Mouse (Mus musculus) testis, postnatal 10 days (tissue): ENCODE results near the gene Shisa5.

Experiments used
- DNase-seq: peaks from one replicate; pipeline ENCODE4 v3.0.0; 2021; ENCODE audit warnings: low spot score

Shisa5 gene

DNA sequence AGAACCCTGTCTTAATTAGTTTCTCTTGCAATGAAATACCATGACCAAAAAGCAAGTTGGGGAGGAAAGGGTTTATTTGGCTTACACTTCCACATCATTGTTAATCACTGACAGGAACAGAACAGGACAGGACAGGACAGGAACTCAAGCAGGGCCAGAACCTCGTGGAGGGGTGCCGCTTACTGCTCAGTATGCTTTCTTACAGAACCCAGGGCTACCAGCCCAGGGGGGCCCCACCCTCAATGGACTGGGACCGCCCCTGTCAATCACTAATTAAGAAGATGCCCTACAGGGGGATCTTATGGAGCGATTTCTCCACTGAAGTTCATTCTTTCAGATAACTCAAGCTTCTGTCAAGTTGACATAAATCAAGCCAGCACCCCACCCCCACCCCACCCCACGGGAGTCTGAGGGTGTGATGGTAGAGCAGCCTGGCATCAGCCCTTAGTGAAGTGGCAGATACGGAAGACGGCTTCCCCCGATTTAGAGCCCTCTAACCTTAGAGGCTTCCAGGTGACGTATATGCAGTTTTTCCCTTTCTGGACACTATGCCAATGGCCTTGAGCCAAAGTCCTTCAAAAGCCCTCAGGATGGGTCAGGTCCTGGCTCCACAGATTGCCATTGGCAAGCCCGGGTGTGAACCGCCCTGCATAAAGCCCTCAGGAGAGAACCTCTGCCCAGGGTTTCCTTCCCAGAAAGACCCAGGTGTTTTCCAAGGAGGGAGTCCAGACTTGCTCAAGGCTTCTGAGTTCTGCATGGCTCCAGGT, 55.6 kb downstream of the Shisa5 start:
- DNase-seq = no peak

DNA sequence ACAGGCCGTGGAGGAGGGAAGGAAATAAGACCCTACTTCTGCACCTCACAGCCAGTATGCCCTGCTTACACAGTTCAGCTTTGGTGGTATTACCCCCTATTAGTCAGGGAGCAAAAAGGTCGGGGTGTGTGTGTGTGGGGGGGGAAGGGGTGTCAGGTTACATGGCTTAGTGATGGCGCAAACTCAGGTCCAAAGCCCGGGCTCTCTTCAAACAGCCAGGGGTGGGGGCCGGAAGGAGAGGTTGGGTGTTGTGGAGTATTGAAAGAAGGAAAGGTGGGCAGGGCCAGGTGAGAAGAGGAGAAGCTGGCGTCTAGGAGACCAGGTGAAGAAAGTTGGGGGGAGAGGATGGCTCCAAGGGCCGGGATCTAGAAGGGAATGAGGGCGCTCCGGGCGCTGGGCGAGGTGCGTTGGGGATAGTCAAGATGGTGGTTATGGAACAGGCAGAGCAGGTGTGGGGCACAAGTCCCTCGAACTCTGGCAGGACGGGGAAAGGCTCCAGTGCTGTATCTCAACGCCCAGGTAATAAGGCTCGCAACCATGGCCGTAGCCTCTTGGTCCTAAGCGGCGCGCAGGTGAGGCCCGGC, 56.3 kb downstream of the Shisa5 start:
- DNase-seq = no peak

DNA sequence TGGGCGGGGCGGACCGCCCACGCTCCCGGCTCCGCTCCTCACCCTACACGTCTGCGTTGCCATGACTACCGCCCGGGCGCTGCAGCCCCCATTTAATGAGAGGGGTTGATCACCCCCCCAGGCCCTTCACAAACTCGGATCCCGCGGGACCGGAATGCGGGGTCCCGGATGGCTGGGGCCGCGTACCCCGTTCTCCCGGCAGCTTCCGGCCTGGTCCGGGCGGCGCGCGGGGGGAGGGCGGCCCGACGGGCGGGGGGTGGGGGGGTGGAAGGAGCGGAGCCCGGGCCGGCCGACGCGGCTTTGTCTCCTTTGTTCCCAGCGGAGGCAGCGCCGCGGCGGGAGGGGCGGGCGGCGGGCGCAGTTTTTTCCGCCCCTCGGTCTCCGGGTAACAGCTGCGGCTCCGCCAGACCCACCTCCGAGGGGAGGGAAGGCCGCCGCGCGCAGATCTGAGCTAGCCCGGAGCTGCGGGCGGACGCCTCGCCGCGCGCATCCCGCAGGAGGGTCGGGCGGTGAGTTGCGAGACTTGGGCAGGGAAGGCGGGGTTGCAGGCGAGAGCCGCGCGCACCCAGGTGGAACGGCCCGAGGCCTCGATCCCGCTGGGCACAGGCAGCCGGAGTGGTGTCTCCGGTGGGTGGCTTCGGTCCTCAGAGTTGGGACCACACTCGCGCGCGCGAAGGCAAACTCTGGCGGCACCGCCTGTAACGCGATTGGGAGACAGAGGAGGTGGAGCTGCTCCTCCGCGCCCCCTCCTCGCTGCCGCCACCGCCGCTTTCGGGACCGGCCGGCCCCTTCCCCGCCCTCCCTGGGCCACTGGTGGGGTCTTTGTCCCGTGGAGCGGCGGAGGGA, 57.0 kb downstream of the Shisa5 start, which contains the start of gene Plxnb1:
TSS of gene Plxnb1 (plus strand) at position 253 of the 846 bp plus-strand sequence.
- DNase-seq = peak; percentile 79

DNA sequence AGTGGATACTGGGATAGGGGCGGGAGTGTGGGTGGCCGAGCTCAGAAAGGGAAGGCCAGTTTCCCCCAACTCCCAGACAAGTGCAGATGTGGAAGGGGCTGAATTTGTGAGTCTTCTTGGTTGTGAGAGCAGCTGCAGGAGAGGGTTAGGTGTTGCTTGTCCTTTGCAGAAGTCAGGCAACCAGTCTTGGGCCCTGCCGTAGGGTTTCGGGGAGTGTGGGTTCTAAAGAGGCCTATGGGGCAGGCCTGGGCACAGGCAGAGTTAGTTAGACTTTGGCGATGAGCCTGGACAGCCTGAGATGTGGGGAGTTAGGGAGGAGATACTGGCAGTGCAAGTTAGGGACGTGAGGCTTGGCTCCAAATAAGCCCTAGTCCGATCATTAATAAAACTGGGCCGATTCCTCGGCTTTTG, 57.9 kb downstream of the Shisa5 start:
- DNase-seq = no peak

DNA sequence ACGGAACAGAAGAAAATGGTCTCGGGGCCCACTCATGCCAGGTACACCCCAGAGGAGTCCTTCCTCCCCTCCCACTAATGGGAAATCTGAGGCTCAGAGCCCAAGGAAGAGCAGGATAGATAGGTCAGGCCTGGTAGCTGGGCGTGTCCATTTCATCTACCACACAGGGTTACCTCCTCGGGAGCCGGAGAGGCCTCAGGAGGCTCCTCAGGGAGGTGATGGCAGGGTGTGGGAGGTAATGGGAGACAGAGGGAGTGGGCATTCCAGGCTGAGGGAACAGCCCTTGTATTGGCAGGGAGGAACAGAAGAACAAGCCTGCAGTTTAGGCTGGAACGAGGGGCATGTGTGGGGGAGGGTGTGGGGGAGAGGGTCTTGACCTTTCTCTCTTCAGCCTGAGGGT, 58.5 kb downstream of the Shisa5 start:
- DNase-seq = no peak

DNA sequence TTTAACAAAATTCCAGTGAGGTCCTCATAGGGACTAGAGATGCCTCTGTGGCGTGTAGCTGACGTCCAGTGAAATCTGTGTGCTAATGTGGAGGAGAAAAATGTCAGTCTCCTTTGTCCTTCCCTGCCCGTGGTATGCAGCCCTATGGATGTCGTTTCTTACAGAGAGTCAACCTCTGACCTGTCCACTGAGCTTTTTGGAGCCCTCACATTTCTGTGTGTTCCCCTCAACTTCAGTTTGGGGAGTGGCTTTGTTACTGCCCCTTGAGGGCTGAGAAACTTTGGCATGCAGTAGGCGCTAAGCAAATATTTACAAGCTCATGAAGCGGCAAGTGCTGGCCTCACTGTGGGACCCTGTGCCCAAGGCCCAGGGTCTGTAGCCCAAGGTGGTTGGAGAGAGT, 58.9 kb downstream of the Shisa5 start:
- DNase-seq = no peak

DNA sequence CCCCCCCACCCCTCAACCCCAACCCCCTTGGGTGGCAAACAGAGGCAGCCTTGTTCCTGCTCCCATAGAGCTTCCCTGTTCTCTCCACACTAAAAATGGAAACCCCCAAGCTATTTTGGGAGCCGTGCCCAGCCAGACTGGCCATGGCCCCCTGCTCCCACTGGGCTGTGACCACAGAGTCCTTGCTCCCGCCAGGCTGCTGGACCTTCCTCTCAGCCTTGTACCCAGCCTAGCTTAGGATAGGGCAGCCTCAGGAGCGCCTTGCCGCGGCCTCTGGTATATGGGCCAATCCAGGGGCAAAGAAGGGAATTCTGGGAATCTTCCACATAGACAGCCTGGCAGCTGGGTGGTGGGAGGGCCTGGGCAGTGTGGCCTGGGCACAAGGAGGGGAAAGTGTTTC, 59.5 kb downstream of the Shisa5 start:
- DNase-seq = peak; percentile 60

DNA sequence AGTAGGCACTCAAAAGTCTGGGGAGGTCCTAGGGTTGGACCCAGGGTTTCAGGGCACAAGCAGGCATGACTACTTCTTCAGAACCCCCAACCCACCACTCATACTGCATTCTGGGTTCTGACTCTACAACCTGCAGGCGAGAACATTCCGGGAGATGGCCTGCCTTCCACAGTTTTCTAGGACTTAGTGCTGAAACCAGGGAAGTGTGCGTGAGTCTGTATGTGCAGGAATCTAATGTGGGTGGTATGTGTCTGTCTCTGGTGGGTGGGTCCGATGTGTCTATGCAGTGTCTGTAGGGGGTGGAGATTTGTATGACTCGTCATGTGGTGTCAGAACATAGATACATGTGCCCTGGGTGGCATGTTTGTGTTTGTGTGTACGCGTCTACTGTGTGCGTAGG, 60.0 kb downstream of the Shisa5 start:
- no peak for DNase-seq

DNA sequence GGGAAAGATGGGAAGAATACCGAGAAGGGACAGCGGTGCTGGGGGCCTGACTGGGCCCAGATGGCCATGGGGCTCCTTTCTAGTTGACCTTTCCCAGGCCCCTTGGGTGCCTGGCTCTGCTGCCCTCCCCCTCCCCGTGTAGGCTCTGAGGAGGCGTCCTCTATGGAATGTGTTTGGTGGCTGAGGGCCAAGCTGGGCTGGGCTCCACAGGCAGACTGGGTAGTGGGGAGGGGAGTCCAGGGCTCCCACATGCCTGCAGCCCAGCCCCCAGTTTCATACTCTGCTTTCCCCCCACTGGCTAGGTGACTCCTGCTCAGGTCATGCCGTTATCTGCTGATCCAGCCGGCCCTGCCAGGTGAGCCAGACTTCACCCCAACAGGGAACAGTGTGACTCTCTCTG, 60.6 kb downstream of the Shisa5 start:
- peak; percentile 74 for DNase-seq

DNA sequence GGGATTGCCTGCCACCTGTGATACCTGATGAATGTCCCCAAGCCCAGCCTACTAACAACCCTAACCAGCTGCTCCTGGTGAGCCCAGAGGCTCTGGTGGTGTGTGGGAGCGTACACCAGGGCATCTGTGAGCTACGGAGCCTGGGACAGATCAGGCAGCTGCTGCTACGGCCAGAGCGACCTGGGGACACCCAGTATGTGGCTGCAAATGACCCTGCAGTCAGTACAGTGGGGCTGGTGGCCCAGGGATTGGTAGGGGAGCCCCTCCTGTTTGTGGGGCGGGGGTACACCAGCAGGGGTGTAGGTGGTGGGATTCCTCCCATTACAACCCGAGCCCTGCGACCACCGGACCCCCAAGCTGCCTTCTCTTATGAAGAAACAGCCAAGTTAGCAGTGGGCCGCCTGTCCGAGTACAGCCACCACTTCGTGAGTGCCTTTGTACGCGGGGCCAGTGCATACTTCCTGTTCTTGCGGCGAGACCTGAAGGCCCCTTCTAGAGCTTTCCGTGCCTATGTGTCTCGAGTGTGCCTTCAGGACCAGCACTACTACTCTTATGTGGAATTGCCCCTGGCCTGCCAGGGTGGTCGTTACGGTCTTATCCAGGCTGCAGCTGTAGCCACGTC, 62.1 kb downstream of the Shisa5 start:
- no peak for DNase-seq

DNA sequence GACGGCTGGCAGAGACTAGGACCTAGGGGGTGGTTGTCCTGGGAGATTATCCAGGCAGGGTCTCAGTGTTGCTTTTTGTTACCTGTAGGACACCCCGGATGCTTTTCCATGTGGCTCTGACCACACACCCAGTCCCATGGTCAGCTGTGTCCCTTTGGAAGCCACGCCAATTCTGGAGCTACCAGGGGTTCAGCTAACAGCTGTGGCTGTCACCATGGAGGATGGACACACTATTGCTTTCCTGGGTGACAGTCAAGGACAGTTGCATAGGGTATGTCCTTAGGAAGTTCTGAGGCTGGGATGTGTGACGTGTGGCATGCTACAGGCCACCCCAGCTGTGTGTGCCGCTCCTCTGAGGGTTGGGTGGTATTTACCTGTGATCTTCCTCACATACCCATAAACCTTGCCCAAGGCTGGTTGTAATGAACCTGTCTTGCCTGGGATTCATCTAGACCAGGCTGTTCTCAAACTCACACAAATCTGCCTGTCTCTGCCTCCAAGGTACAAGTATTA, 63.6 kb downstream of the Shisa5 start:
- DNase-seq = no peak

DNA sequence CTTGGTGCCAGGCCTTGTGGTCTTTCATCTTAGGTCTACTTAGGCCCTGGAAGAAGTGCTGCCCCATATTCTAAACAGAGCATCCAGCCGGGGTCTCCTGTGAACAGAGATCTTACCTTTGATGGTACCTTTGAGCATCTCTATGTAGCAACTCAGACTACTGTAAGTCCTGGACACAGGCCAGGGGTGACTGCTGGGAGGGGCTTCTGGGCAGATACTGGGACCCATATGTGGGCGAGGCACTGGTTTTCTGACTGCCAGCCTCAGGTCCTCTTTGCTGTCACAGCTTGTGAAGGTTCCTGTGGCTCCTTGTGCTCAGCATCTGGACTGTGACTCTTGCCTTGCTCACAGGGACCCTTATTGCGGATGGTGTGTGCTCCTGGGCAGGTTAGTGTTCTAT, 64.2 kb downstream of the Shisa5 start:
- peak; percentile 45 for DNase-seq

DNA sequence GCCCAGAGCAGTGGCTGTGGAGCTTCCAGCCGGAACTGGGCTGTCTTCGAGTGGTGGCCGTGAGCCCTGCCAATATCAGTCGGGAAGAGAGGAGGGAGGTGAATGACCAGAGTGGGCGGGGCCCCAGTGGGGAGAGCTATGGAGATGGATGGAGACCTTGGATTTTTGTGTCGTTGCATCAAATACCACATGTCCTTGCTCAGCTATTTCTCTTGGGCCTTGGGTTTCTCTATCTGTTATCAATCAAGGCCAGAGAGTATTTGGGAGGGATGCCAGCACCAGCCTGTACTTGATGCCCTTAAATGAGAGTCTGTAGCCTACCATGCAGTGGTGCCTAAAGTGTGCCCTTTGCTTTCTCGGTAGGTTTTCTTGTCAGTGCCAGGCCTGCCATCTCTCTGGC, 64.9 kb downstream of the Shisa5 start:
- peak; percentile 73 for DNase-seq

DNA sequence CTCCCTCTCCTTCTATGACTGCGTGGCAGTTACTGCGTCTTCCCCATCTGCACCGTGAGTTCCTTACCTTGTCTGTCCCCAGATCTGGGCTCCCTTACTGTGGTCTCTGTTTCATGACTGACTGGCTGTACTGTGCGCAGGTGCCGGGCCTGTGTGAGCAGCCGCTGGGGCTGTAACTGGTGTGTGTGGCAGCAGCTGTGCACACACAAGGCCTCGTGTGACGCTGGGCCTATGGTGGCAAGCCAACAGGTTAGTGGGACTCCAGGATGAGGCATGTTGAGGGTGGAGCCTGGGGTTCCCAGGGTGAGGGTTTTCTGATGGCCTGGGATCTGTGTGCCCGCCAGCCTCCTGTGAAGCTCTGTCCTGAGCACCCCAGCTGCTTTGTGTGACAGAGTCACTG, 65.7 kb downstream of the Shisa5 start:
- no peak for DNase-seq

DNA sequence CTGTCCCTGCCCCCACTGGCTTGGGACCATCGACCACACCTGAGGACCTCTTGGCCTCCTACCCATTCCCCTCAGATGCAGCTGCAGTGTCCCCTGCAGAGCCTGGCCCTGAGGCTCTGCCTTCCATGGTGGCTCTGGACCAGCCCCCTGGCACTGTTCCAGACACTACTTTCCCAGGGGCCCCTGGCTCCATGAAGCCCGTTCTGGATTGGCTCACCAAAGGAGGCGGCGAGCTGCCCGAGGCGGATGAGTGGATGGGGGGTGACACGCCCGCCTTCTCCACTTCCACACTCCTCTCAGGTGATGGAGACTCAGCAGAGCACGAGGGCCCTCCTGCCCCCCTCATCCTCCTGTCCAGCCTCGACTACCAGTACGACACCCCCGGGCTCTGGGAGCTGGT, 66.6 kb downstream of the Shisa5 start:
- DNase-seq = peak; percentile 49

DNA sequence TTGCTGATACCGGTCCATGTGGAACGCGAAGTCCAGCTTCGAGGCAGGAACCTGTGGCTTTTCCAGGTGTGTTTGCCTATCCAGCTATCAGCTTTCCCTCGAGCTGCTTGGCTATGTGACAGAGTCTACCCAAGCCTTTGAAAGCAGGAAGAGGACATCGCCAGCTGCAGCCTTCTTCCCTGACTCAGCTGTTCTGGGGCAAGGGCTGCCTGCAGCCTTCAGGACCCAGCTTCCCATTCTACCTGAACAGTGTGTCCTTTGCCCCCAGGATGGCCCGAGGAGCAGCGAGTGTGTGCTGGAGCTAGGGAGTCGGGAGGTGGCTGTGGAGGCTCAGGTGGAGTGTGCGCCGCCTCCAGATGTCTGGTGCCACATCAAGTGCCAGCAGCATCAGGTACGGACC, 67.3 kb downstream of the Shisa5 start:
- DNase-seq = no peak

DNA sequence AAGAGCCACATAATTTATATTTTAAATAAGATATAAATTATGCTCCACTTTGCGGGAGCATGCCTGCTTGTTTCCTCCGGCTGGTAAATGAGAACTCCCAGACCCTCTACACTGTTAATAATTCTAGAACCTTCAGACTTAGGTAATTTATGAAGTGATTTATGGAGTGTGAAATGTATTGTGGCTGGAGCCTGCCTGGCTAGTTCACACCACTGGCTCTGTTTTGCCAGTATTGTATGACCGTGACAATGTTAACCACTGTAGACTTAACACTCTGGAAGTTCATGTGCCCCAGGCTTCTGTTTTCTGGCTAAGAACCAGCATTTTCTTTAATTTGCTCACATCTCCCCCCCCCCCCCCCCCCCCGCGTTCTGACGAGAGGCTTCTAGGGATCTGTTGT, 69.0 kb downstream of the Shisa5 start:
- no peak for DNase-seq
